Mouse (Mus musculus) small intestine, adult 2 months (tissue): ENCODE results near the gene Tmem17. TPM values are rescaled to one million over a fixed set of nuclear protein-coding genes. Genes with fewer than 3 reads are reported as not detected.

Experiments used
- H3K27ac ChIP-seq: fragments of 200-500 bp; 2 replicates; pipeline ENCODE4 v1.5.1; 2012; ENCODE audit warnings: low read depth, low read length, control low read depth, inconsistent platforms; ENCODE audit not compliant: insufficient read depth
- H3K27me3 ChIP-seq: fragments of 200-500 bp; 2 replicates; pipeline ENCODE4 v1.6.1; 2012; ENCODE audit warnings: mild to moderate bottlenecking, moderate library complexity, low read length, inconsistent platforms; ENCODE audit not compliant: control insufficient read depth, insufficient read depth
- H3K36me3 ChIP-seq: fragments of 200-500 bp; 2 replicates; pipeline ENCODE4 v1.6.1; 2012; ENCODE audit warnings: mild to moderate bottlenecking, low read length, control low read depth, inconsistent platforms; ENCODE audit not compliant: control insufficient read depth, insufficient read depth
- H3K4me1 ChIP-seq: fragments of 200-500 bp; 2 replicates; pipeline ENCODE4 v1.6.1; 2012; ENCODE audit warnings: low read length, inconsistent platforms, mixed read lengths; ENCODE audit not compliant: control insufficient read depth, insufficient read depth, insufficient read length
- H3K4me3 ChIP-seq: fragments of 200-500 bp; 2 replicates; pipeline ENCODE4 v1.5.1; 2012; ENCODE audit warnings: low read depth, mild to moderate bottlenecking, control low read depth, inconsistent platforms, low read length, moderate library complexity
- CTCF ChIP-seq: fragments of 200-500 bp; IDR thresholded peaks from 2 replicates; pipeline ENCODE4 v1.5.1; 2012; ENCODE audit warnings: low read depth, mild to moderate bottlenecking, control low read depth, inconsistent platforms, low read length, moderate library complexity, mixed read lengths; ENCODE audit not compliant: insufficient replicate concordance, insufficient read length; ENCODE audit errors: extremely low read depth
- POLR2A ChIP-seq: fragments of 200-500 bp; IDR thresholded peaks from 2 replicates; pipeline ENCODE4 v1.6.1; 2012; ENCODE audit warnings: low read depth, mild to moderate bottlenecking, control low read depth, inconsistent platforms, low read length, moderate library complexity
- WGBS: fragments of 180-500 bp; shearing (Covaris S2); methylation state at CpG from one replicate; pipeline ENCODE4 v1.1.7; 2018; 5-methylcytosine and 5-hydroxymethylcytosine counted together
- polyA plus RNA-seq: library from polyadenylated mRNA; depleted of rRNA; stranded (reverse); fragments of >200 nt; gene quantifications from 2 replicates; pipeline ENCODE4 v1.2.3, GENCODE M21; 2012

Tmem17 gene
- polyA plus RNA-seq, 1 experiment: 0.60 TPM

DNA sequence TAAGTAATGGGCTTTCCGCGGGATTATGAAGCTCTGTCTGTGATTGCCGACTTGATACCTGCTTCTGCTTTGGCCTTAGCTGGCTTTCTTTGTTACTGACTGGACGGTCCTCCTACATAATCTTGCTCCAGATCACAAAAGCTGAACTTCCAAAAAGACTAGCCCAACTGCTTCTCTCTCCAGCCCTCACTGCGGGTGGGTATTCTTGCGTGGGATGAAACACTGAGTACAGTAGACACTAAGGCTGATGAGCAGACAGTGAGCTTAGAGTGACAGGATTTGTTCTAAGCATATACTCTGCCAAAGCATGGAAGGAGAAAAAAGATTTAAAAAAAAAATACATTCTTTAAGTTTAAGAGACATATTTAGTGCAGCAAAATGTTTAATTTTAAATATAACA lies 12.5 kb upstream of the Tmem17 start:
- Histone ChIP-seq H3K27me3 (no peaks in the 10 kb centered on the region), H3K36me3 (no peaks in the 10 kb centered on the region), H3K4me3 (no peak overlapping the region), H3K27ac (no peak overlapping the region), H3K4me1 (no peaks in the 10 kb centered on the region)
- WGBS: 89% methylated on average over 6 of the region's 6 CpGs
- TF ChIP-seq POLR2A (no peak), CTCF (no peak)

DNA sequence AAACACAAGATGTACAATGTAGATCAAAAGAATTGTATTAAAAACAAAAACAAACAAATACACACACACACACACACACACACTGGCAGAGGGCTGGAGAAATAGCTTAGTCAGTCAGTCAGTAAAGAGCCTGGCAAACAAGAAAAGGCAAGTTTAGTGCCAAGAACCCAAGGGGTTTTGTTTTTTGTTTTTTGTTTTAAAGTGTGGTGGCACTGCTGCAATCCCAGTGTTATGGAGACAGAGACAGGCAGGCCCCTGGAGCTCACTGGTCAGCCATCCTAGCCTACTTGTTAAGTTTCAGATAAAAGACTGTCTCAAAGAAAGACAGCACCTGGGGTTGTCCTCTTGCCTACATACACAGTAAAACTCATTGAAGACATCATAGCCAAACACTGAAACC lies 12.0 kb upstream of the Tmem17 start:
- H3K27ac ChIP-seq: no peak overlapping the region
- H3K4me3 ChIP-seq: no peak overlapping the region
- no peaks in the 10 kb centered on the region for H3K4me1 ChIP-seq
- no peaks in the 10 kb centered on the region for H3K27me3 ChIP-seq
- TF ChIP-seq POLR2A: no peak
- no peak for TF ChIP-seq CTCF
- no peaks in the 10 kb centered on the region for H3K36me3 ChIP-seq

DNA sequence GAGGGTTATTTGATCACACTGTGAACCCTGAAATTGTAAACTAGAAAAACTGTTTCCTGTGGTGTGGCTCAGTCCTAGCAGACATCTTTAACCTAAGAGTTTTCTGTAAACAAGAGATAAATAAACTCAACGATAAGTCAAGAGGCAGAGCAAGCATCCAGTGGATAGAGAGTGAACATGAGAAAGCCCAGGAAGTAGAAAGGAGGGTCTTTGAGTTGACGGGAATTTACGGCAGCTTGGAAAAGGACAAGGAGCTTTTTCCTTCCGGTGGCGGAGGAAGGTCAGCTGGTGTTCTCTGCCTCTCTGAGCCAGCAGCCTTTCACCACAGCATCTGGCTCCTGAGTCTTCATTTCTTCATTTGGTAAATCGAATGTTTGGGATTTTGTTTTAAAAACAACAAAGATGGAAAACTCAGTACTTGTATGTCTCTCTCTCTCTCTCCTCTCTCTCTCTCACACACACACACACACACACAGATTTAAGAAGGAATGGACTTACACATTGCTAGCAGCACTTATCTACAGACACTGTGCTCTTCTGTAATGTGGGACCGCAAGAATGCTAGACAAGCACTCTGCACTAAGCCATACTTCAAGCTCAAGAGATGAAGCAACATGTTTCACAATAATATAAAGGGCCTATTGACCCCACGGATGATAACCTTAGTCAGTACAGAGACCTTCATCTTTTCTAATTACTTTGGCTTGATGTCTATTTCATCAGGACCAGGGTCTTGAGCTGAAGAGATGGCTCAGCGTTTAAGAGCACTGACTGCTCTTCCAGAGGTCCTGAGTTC lies 10.9 kb upstream of the Tmem17 start:
- Histone ChIP-seq H3K4me1 (no peaks in the 10 kb centered on the region), H3K4me3 (no peak overlapping the region), H3K27ac (no peak overlapping the region), H3K27me3 (no peaks in the 10 kb centered on the region), H3K36me3 (no peaks in the 10 kb centered on the region)
- 79% methylated on average over 9 of the region's 9 CpGs for WGBS
- TF ChIP-seq POLR2A: no peak
- TF ChIP-seq CTCF: no peak

GRCm38 (mm10) chr11:22513075-22513474 lies 1.2 kb downstream of the Tmem17 start:
- no peak overlapping the region; the same call in 1 of the 2 replicates for H3K4me3 ChIP-seq
- WGBS: 57% methylated on average over 11 of the region's 11 CpGs

GRCm38 (mm10) chr11:22515061-22515460 lies 3.2 kb downstream of the Tmem17 start:
- Histone ChIP-seq H3K27ac (no peak overlapping the region), H3K4me3 (no peak overlapping the region), H3K4me1 (no peaks in the 10 kb centered on the region; the same call in 1 of the 2 replicates), H3K36me3 (no peaks in the 10 kb centered on the region), H3K27me3 (no peaks in the 10 kb centered on the region)
- WGBS: 91% methylated on average over 2 of the region's 2 CpGs
- TF ChIP-seq CTCF (no peak), POLR2A (no peak)

More at GRCm38 (mm10) chr11:22513075-22513474, 1.2 kb downstream of the Tmem17 start:
- TF ChIP-seq CTCF (no peak), POLR2A (no peak)
- Histone ChIP-seq H3K27ac (peak overlapping the region; percentile 57), H3K27me3 (no peaks in the 10 kb centered on the region), H3K36me3 (no peaks in the 10 kb centered on the region), H3K4me1 (no peaks in the 10 kb centered on the region; the same call in 1 of the 2 replicates)

DNA sequence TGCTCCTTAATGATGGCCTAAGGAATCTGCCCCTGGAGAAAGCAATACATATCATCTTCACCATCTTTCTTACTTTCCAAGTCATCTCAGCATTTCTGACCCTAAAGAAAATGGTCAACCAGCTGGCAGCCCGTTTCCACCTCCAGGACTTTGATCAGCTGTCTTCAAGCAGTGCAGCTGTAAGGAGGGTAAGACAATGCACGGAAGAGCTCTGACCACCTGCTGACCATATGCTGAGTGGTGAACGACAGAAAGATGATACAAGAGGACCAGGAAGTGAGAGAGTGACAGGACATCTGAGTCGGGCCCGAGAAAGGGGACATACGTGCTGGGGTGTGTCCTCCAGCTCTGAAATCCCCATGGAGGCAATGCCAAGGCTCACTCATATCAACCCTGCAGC lies 6.6 kb downstream of the Tmem17 start:
- no peaks in the 10 kb centered on the region for H3K27me3 ChIP-seq
- 81% methylated on average over 6 of the region's 6 CpGs for WGBS
- no peak overlapping the region for H3K4me3 ChIP-seq
- no peaks in the 10 kb centered on the region for H3K36me3 ChIP-seq
- no peak for TF ChIP-seq POLR2A
- no peak for TF ChIP-seq CTCF
- no peaks in the 10 kb centered on the region for H3K4me1 ChIP-seq
- no peak overlapping the region for H3K27ac ChIP-seq

- no peak overlapping the region for H3K27ac ChIP-seq
- H3K27me3 ChIP-seq: no peaks in the 10 kb centered on the region
- TF ChIP-seq POLR2A: no peak
- no peak for TF ChIP-seq CTCF
- no peaks in the 10 kb centered on the region for H3K4me1 ChIP-seq
- 96% methylated on average over 4 of the region's 4 CpGs for WGBS
- no peaks in the 10 kb centered on the region for H3K36me3 ChIP-seq
- H3K4me3 ChIP-seq: no peak overlapping the region
These were observed 8.4 kb downstream of the Tmem17 start for GRCm38 (mm10) chr11:22520251-22520650.
